Mouse (Mus musculus) gastrocnemius, adult 8-10 months (tissue): Measurements from ENCODE around the gene Olfr943. TPM values are rescaled to one million over a fixed set of nuclear protein-coding genes. Genes with fewer than 3 reads are reported as not detected.

Experiments used
- DNase-seq, 2 experiments: peaks; one replicate each; pipeline ENCODE4 v3.0.0; 2022; ENCODE audit warnings: low spot score in 2 of 2
- total RNA-seq, 4 experiments: library from RNA; stranded (reverse); gene quantifications; 2 replicates each; pipeline ENCODE4 v1.2.4; 2022

The Olfr943 gene
- total RNA-seq: not detected

DNA sequence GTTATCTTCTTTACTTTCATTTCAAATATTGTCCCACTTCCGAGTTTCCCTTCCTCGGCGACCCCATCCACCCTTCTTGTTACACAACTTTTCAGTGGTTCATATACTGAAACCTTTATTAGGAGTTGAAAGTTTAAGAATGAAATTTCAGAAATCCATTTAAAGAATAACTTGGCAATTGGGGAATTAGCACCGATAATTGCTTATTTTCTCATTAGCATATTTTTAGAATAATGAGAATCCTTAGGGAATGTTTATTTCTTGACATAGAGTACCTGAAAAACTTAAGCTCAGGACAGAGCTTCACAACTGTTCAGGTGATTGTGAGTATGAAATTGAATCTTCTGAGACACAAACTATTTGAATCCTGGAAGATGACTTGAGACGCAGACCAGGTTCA is at the start of gene Olfr943:
TSS of gene Olfr943 (plus strand) at position 301 of the 400 bp plus-strand sequence.
- no peak for DNase-seq

DNA sequence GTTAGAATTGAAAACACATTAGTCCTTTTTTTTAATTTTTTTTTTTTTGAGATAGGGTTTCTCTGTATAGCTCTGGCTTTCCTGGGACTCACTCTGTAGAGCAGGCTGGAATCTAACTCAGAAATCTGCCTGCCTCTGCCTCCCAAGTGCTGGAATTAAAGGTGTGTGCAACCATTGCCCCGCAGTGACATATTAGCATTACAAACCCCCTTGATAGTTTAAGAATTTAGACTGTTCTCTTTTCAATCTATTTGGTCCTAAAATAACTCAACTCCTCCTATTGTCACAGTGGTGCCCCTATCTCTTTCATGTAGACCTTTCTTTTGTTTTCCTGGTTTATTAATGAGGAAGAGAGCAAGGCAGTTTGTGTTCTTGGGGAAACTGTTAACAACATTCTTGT is 38.8 kb upstream of the Olfr943 start:
- no peak for DNase-seq

DNA sequence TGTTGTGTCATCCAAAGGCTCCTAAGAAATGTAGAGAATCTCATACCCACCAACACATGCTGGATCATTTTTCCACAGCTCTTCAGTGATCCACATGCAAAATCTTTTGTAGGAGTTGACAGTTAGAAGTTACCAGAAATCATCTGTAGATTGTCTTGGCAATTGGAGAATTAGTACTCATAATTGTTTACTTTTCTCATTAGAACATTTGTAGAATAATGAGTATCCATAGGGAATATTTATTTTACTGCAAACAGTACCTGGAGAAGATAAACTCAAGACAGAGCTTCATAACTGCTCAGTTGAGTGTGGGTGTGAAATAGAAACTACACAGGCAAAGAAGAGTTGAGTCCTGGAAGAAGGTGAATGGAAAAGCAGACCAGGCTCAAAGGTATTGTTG is 38.3 kb upstream of the Olfr943 start, which contains the start of gene Olfr27:
TSS of gene Olfr27 (plus strand) at position 301 of the 400 bp plus-strand sequence.
- DNase-seq: no peak

DNA sequence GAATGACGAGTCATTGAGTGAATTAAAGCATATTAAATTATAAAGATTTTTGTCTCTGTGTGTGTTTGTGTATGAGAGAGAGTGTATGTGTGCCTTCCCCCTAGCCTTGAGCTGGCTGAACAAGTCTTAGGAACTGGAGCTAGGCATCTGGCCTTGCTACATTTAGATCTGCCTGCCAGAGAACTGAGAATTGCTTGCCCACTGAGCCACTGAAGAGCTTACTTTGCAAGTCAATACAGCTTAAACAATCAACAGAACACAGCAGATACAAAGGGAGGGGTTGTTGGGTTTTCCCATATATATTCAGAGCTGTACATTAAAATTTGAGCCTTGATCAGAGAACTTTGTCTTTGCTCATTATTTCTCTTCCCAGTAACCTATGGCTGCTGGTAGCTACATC is 13.7 kb upstream of the Olfr943 start:
- no peak for DNase-seq

DNA sequence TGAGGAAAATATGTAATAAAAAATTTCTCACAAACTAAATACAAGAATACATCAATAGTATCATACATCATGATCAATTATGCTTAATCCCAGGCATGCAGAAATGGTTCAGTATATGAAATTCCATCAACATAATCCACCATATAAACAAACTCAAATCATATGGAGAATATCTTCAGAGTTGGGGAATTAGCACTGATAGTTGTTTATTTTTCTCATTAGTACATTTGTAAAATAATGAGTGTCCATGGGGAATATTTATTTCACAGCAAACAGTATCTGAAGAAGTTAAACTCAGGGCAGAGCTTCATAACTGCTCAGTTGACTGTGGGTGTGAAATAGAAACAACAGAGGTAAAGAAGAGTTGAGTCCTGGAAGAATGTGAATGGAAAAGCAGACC is 35.5 kb downstream of the Olfr943 start, which contains the start of gene Olfr944:
TSS of gene Olfr944 (plus strand) at position 301 of the 400 bp plus-strand sequence.
- no peak for DNase-seq

Other genes with a start within 250 kb of the Olfr943 start
- gene Olfr930, start 236.5 kb upstream of the Olfr943 start, total RNA-seq: not detected
- gene Olfr933, start 194.0 kb upstream of the Olfr943 start, total RNA-seq: not detected
- gene Olfr934, start 178.0 kb upstream of the Olfr943 start, total RNA-seq: not detected
- not detected for gene Olfr935, start 166.6 kb upstream of the Olfr943 start, total RNA-seq
- gene Olfr146, start 142.9 kb upstream of the Olfr943 start, total RNA-seq: not detected
- gene Olfr937, start 101.4 kb upstream of the Olfr943 start, total RNA-seq: not detected
- gene Olfr938, start 87.4 kb upstream of the Olfr943 start, total RNA-seq: not detected
- not detected for gene Olfr27, start 38.2 kb upstream of the Olfr943 start, total RNA-seq
- gene Olfr944, start 35.6 kb downstream of the Olfr943 start, total RNA-seq: not detected
- gene Olfr1537, start 83.7 kb downstream of the Olfr943 start, total RNA-seq: not detected
- gene Olfr945, start 110.5 kb downstream of the Olfr943 start, total RNA-seq: not detected
- not detected for gene Olfr948, start 159.7 kb downstream of the Olfr943 start, total RNA-seq
- gene Olfr951, start 221.1 kb downstream of the Olfr943 start, total RNA-seq: not detected